Mouse (Mus musculus): ENCODE measurements around the gene Vmn1r124.
"Not testable (repeated sequence)": the region's sequence is repeated elsewhere in the genome, so short reads cannot be mapped to it uniquely, and the experiment has no call there.

DNA sequence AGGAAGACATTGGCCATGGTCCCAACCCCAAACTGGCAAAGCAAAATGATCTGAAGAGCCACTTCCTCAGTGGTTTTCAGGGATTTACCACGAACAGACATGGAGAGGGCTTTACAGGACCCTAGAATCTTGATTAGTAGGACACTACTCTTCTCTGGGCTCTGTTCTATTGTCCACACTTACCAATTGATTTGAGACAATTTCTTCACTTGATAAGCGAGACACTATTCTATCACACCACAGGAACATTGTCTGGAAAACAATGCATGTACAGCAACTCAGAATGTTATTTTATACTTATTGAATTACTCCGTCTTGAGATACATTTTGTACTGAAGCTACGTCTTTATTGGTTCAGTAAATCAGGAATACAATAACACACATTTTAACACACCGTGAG is 41.0 kb upstream of the Vmn1r124 start, which contains the start of gene Vmn1r126:
- TF ChIP-seq POLR2A, CTCF (IDR thresholded peaks at IDR 0.05; ENCODE audit: extremely low read depth, insufficient read depth, low read length): not testable (repeated sequence)

Measured in cortical plate, adult 2 months (tissue).